Comparison of ENCODE assay signal across 9 mouse cellular contexts in genomic region chr12:73201587-73201986, GRCm38 (mm10).
A peak's percentile ranks its signal among the peaks of the same experiment; 100 is the strongest.
DNase-seq lines count a peak whose midpoint lies in the region; ATAC-seq and TF ChIP-seq lines count a peak whose summit lies in the region.
"Had no signal": no experiment of that assay in that cellular context is flagged by ENCODE, and none has a peak within 500 bp of the region (broad histone marks: within the 10 kb centered on the region; RNA-seq: fewer than 3 reads in every experiment).

No protein-coding gene starts in this region.

- TF ChIP-seq EP300 in stomach, postnatal 0 days (optimal IDR thresholded peaks at IDR 0.05) = no peak

- H3K9ac ChIP-seq in stomach, postnatal 0 days (ENCODE audit: low read length) = no peak overlapping the region

- no peaks in the 10 kb centered on the region for H3K27me3 ChIP-seq in Patski
- no peaks in the 10 kb centered on the region for H3K27me3 ChIP-seq in stomach, postnatal 0 days (ENCODE audit: control insufficient read depth, insufficient read depth, low read length)

- H3K4me2 ChIP-seq in stomach, postnatal 0 days (replicated peaks; ENCODE audit: low read depth) = no peak overlapping the region

- H3K4me3 ChIP-seq in stomach, postnatal 0 days (ENCODE audit: low read depth, low read length) = no peak overlapping the region

- peak; percentile 90 for ATAC-seq in Patski
- no peak for ATAC-seq in stomach, postnatal 0 days (ENCODE audit: low FRiP score, low TSS enrichment)

- DNase-seq in heart, adult 11 months = peak; percentile 94
- no peak for DNase-seq in heart, postnatal 14 days
- DNase-seq in 416B (ENCODE audit: low read depth) (peak; percentile 95), Patski (ENCODE audit: low read depth, low spot score) (peak; percentile 31)
- peak; percentile 15 to 60 for DNase-seq in kidney, postnatal 36 days
- no peak for DNase-seq in stomach, postnatal 0 days (ENCODE audit: low spot score)
- no peak for DNase-seq in urinary bladder, postnatal 25 days (ENCODE audit: low spot score)
- DNase-seq in layer of hippocampus, postnatal 36 days = no peak
- DNase-seq: midbrain, embryonic 14.5 days had no signal

- no peaks in the 10 kb centered on the region for H3K36me3 ChIP-seq in stomach, postnatal 0 days (ENCODE audit: control insufficient read depth, insufficient read depth, low read length)

- CTCF ChIA-PET in Patski (lab: Charles Lee) = no interaction called here

- intact Hi-C loops in heart, postnatal 14 days (cut with DNase I) = loop anchor here (5.0 kb wide), 1 partner anchor 39 kb away; no protein-coding TSS in a partner anchor

- no peak for TF ChIP-seq CTCF in Patski (IDR thresholded peaks at IDR 0.05)
- no peak for TF ChIP-seq CTCF in stomach, postnatal 0 days (IDR thresholded peaks at IDR 0.05; ENCODE audit: low read depth)

- POLR2A ChIA-PET in Patski (lab: Charles Lee) = no interaction called here

- 69% methylated on average over 3 of the region's 3 CpGs for WGBS in stomach, postnatal 0 days

- H3K4me1 ChIP-seq in stomach, postnatal 0 days (replicated peaks; ENCODE audit: control insufficient read depth, insufficient read depth) = 0 out of 2 replicates have a peak, but pooled peaks cover 3% of the 10 kb centered on the region

- in situ Hi-C loops in Patski (cut with MboI; ENCODE audit: low pct_unique_long_range_greater_than_20kb) = loop anchor here (10.0 kb wide), 1 partner anchor 147 kb away; the partner anchor contains the start of gene Six1

- no peaks in the 10 kb centered on the region for H3K9me3 ChIP-seq in stomach, postnatal 0 days (ENCODE audit: control insufficient read depth, low read length)

- H3K27ac ChIP-seq in stomach, postnatal 0 days (replicated peaks) = no peak overlapping the region

Comparison
In these comparisons a context has a peak if more than half of its experiments do, and no peak if none do; other contexts are left out.
1. DNase-seq: peak in heart, adult 11 months (single experiment), 416B (single experiment), Patski (single experiment) and kidney, postnatal 36 days (2 of 2); none in heart, postnatal 14 days (0 of 2), stomach, postnatal 0 days (single experiment), urinary bladder, postnatal 25 days (single experiment) and layer of hippocampus, postnatal 36 days (0 of 2).